Mouse (Mus musculus) spleen, adult 2 months (tissue): Measurements from ENCODE around the gene 2410131K14Rik.

Experiments used
- CTCF ChIP-seq: fragments of 200-500 bp; IDR thresholded peaks from 2 replicates; pipeline ENCODE4 v1.5.1; 2011; ENCODE audit warnings: mild to moderate bottlenecking, inconsistent platforms; ENCODE audit not compliant: insufficient read depth, insufficient read length, insufficient replicate concordance; ENCODE audit errors: extremely low read depth
- POLR2A ChIP-seq: fragments of 200-500 bp; IDR thresholded peaks from 2 replicates; pipeline ENCODE4 v1.6.1; 2011; ENCODE audit warnings: low read depth, low read length, inconsistent platforms

GRCm38 (mm10) chr5:118230071-118230611 is 14.9 kb upstream of the 2410131K14Rik start:
- no peak for TF ChIP-seq CTCF
- TF ChIP-seq POLR2A = no peak
